ENCODE assay signal across 13 mouse cellular contexts in the genomic region with DNA sequence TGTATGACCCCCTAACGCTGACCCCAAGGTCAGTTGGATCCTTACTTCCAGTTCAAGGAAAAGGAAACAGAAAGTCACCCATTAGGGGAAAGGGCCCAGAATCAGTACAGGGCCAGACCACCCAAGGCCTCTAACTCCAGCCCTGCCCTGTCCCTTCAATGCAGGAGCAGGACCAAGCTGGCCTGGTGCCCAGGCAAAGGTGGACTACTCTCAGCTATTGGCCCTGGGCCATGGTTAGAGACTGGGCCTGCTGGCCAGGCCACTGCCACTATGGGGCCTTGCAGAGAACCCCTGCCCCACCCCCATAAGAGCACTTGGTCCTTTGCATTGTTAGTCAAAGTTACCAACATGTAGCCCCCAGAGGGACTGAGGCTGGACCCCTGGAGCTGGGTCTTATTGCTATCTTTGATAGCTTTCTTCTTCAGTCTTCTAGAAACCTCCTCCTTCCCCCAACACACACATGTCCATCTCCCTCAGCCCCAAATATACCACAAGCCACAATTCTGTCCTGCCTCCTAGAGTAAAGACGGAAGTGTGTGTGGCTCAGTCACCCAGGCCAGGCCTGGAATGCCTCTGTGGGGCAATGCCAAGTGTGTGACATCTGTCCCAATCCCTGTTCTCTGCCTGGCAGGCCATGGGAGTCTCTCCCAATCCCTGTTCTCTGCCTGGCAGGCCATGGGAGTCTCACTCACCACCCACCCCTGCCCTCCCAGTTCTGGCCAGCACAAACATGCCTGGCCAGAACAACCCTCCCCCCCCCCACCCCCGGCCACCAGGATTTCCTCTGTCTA. TPM values are rescaled to one million over a fixed set of nuclear protein-coding genes. Genes with fewer than 3 reads are reported as not detected.
A peak's percentile ranks its signal among the peaks of the same experiment; 100 is the strongest.
DNase-seq lines count a peak whose midpoint lies in the region; ATAC-seq lines count a peak whose summit lies in the region.
"Had no signal": no experiment of that assay in that cellular context is flagged by ENCODE, and none has a peak within 500 bp of the region (broad histone marks: within the 10 kb centered on the region; RNA-seq: fewer than 3 reads in every experiment).

No protein-coding gene starts in this region.

- no peak overlapping the region for H3K4me2 ChIP-seq in kidney, embryonic 16.5 days (replicated peaks; ENCODE audit: low read depth, low read length)
- H3K4me2 ChIP-seq: neural tube, embryonic 13.5 days; stomach, embryonic 15.5 days had no signal

- DNase-seq in kidney, adult 11 months: peak; percentile 82
- peak; percentile 92 for DNase-seq in adipocyte (ENCODE audit: low spot score)
- DNase-seq in cerebellum, postnatal 14 days: peak; percentile 74 to 78
- peak; percentile 91 to 93 for DNase-seq in kidney, postnatal 25 days
- no peak for DNase-seq in right cerebral cortex, postnatal 14 days
- no peak for DNase-seq in left cerebral cortex, adult 11 months (ENCODE audit: low spot score)
- no peak for DNase-seq in urinary bladder, postnatal 36 days (ENCODE audit: low spot score in 2 of 2)

- H3K27me3 ChIP-seq in kidney, embryonic 16.5 days (ENCODE audit: insufficient read depth, low read length): no peaks in the 10 kb centered on the region
- H3K27me3 ChIP-seq: neural tube, embryonic 13.5 days; stomach, embryonic 15.5 days had no signal

- WGBS in kidney, embryonic 16.5 days: 86% methylated on average over 3 of the region's 3 CpGs

- H3K4me3 ChIP-seq in kidney, embryonic 16.5 days (ENCODE audit: low read length): no peak overlapping the region
- H3K4me3 ChIP-seq: neural tube, embryonic 13.5 days; stomach, embryonic 15.5 days had no signal

- no peaks in the 10 kb centered on the region for H3K4me1 ChIP-seq in kidney, embryonic 16.5 days (ENCODE audit: insufficient read depth, low read length)
- H3K4me1 ChIP-seq: stomach, embryonic 15.5 days had no signal

- no peak overlapping the region for H3K9ac ChIP-seq in kidney, embryonic 16.5 days (replicated peaks; ENCODE audit: low read length)
- H3K9ac ChIP-seq: liver, embryonic 14.5 days; neural tube, embryonic 13.5 days; stomach, embryonic 15.5 days had no signal

- H3K36me3 ChIP-seq in kidney, embryonic 16.5 days (ENCODE audit: insufficient read depth, low read length): peaks cover 4% of the 10 kb centered on the region

- H3K27ac ChIP-seq in kidney, embryonic 16.5 days (ENCODE audit: low read length): no peak overlapping the region
- H3K27ac ChIP-seq: kidney, postnatal 0 days; liver, embryonic 14.5 days; neural tube, embryonic 13.5 days; stomach, embryonic 15.5 days had no signal

- no peaks in the 10 kb centered on the region for H3K9me3 ChIP-seq in kidney, embryonic 16.5 days (ENCODE audit: low read length)
- H3K9me3 ChIP-seq: G1E; neural tube, embryonic 13.5 days; stomach, embryonic 15.5 days had no signal

- ATAC-seq in kidney, embryonic 16.5 days (ENCODE audit: low FRiP score, low TSS enrichment): no peak

RNA-seq across cellular contexts. Expression of gene Jade2, which starts 33.3 kb away (rescaled TPM):
- 0.87 and 1.1 TPM in 2 replicates for polyA plus RNA-seq in kidney, embryonic 16.5 days (2015; fragmentation: Nextera tagmentation; extraction: Ambion mirVana)

Comparison
In these comparisons a context has a peak if more than half of its experiments do, and no peak if none do; other contexts are left out.
1. DNase-seq: peak in kidney, adult 11 months (single experiment), adipocyte (single experiment), cerebellum, postnatal 14 days (2 of 2) and kidney, postnatal 25 days (2 of 2); none in right cerebral cortex, postnatal 14 days (single experiment), left cerebral cortex, adult 11 months (single experiment) and urinary bladder, postnatal 36 days (0 of 2).